Mouse (Mus musculus) erythroid progenitor cell, adult 5-6 weeks (primary cell): ENCODE data around the gene Mtx2. TPM values are rescaled to one million over a fixed set of nuclear protein-coding genes. Genes with fewer than 3 reads are reported as not detected.

ENCODE experiments used
- ATAC-seq: replicated peaks from 2 replicates; pipeline ENCODE4 v1.8.0; 2016; ENCODE audit warnings: moderate number of reproducible peaks, mild to moderate bottlenecking, moderate TSS enrichment, inconsistent platforms; ENCODE audit not compliant: poor library complexity, low FRiP score, severe bottlenecking
- total RNA-seq, 2 experiments: library from RNA; stranded (forward) in 1 of 2; stranded (reverse) in 1 of 2; fragments of 150-400 nt in 1 of 2; fragments of 186-747, 209-891 nt in 1 of 2; gene quantifications; 2 replicates each; pipeline versions ENCODE4 v1.2.3 to v1.2.4; 2015 to 2017; ENCODE audit warnings: low replicate concordance in 2 of 2

Mtx2 gene
- total RNA-seq, 2 experiments from 2014 or later = 7.2 to 24.7 TPM

- no peak for ATAC-seq
Observed at GRCm38 (mm10) chr2:74912031-74912430, 86.4 kb downstream of the Mtx2 start.

- no peak for ATAC-seq
Observed at GRCm38 (mm10) chr2:74917880-74918537, 92.4 kb downstream of the Mtx2 start.

GRCm38 (mm10) chr2:74925968-74926814, 100.6 kb downstream of the Mtx2 start:
- no peak for ATAC-seq

Other genes starting within 250 kb of the Mtx2 start
- 92.2 and 105 TPM in 2 replicates for gene Lnpk, start 246.4 kb upstream of the Mtx2 start, total RNA-seq (2015; ENCODE audit: low replicate concordance)
- 137 and 183 TPM in 2 replicates for gene Lnpk, start 246.4 kb upstream of the Mtx2 start, total RNA-seq (2017; ENCODE audit: low replicate concordance)
- not detected in 2 replicates for gene Evx2, start 166.2 kb upstream of the Mtx2 start, total RNA-seq (2015; ENCODE audit: low replicate concordance)
- gene Evx2, start 166.2 kb upstream of the Mtx2 start, total RNA-seq (2017; ENCODE audit: low replicate concordance) = not detected in 2 replicates
- gene Hoxd13, start 157.5 kb upstream of the Mtx2 start, total RNA-seq (2015; ENCODE audit: low replicate concordance) = not detected in 2 replicates
- not detected in 2 replicates for gene Hoxd13, start 157.5 kb upstream of the Mtx2 start, total RNA-seq (2017; ENCODE audit: low replicate concordance)
- gene Hoxd12, start 150.8 kb upstream of the Mtx2 start, total RNA-seq (2015; ENCODE audit: low replicate concordance) = not detected in 2 replicates
- gene Hoxd12, start 150.8 kb upstream of the Mtx2 start, total RNA-seq (2017; ENCODE audit: low replicate concordance) = not detected in 2 replicates
- gene Hoxd11, start 146.2 kb upstream of the Mtx2 start, total RNA-seq (2015; ENCODE audit: low replicate concordance) = not detected in 2 replicates
- gene Hoxd11, start 146.2 kb upstream of the Mtx2 start, total RNA-seq (2017; ENCODE audit: low replicate concordance) = not detected in 2 replicates
- not detected in 2 replicates for gene Hoxd10, start 133.9 kb upstream of the Mtx2 start, total RNA-seq (2015; ENCODE audit: low replicate concordance)
- not detected in 2 replicates for gene Hoxd10, start 133.9 kb upstream of the Mtx2 start, total RNA-seq (2017; ENCODE audit: low replicate concordance)
- gene Hoxd9, start 128.1 kb upstream of the Mtx2 start, total RNA-seq (2015; ENCODE audit: low replicate concordance) = not detected in 2 replicates
- gene Hoxd9, start 128.1 kb upstream of the Mtx2 start, total RNA-seq (2017; ENCODE audit: low replicate concordance) = not detected in 2 replicates
- gene Hoxd8, start 121.2 kb upstream of the Mtx2 start, total RNA-seq (2015; ENCODE audit: low replicate concordance) = not detected in 2 replicates
- gene Hoxd8, start 121.2 kb upstream of the Mtx2 start, total RNA-seq (2017; ENCODE audit: low replicate concordance) = not detected in 2 replicates
- gene Hoxd3, start 113.9 kb upstream of the Mtx2 start, total RNA-seq (2015; ENCODE audit: low replicate concordance) = not detected in 2 replicates
- not detected in 2 replicates for gene Hoxd3, start 113.9 kb upstream of the Mtx2 start, total RNA-seq (2017; ENCODE audit: low replicate concordance)
- gene Hoxd4, start 113.9 kb upstream of the Mtx2 start, total RNA-seq (2015; ENCODE audit: low replicate concordance) = not detected in 2 replicates
- gene Hoxd4, start 113.9 kb upstream of the Mtx2 start, total RNA-seq (2017; ENCODE audit: low replicate concordance) = not detected in 2 replicates
- not detected in 2 replicates for gene Gm28230, start 99.1 kb upstream of the Mtx2 start, total RNA-seq (2015; ENCODE audit: low replicate concordance)
- gene Gm28230, start 99.1 kb upstream of the Mtx2 start, total RNA-seq (2017; ENCODE audit: low replicate concordance) = not detected in 2 replicates
- not detected in 2 replicates for gene Hoxd1, start 62.8 kb upstream of the Mtx2 start, total RNA-seq (2015; ENCODE audit: low replicate concordance)
- not detected in 2 replicates for gene Hoxd1, start 62.8 kb upstream of the Mtx2 start, total RNA-seq (2017; ENCODE audit: low replicate concordance)